Mouse (Mus musculus) spleen, postnatal 10 days (tissue): ENCODE results near the gene Ghitm.

Source experiments
- DNase-seq, 2 experiments: peaks; one replicate each; pipeline ENCODE4 v3.0.0; 2021 to 2022; ENCODE audit warnings: low spot score in 2 of 2

Ghitm gene

DNA sequence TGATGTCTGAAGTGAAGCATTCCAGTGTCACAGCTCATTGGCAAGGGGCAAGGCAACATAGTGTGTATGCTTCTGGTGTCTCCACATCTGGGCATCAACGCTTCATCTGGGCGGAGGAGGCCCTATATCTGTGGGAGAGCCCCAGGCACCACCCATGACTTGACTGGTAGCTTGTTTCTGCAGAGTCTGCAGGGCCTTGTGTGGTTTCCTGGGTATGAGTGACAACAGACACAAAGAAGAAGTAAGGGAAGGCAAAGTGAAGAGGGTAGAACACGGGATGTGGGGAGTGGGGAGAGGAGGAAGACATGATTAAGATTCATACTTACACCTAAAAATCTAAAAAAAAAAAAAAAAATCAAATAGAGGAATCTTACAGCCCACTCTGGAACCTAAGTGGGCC, 32.6 kb downstream of the Ghitm start:
- DNase-seq = no peak

DNA sequence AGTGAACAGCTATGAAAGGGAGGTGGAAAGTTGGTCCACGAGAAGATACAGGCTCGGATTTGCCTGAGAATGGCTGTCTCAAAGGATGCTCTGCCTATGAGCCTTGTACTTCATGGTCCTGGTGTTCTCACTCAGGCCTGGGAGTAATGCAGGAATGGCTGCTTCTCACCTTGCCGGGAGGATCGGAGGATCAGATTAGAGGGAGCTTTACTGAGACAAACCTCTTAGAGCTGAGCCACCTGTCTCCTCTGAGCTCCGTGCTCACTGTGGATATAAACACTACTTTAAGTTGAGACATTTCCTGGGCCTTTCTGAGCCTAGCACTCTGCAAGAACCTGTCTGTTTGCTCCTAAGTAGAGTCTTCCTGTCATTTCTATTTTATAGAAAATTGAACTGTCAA, 33.5 kb downstream of the Ghitm start:
- DNase-seq = no peak

DNA sequence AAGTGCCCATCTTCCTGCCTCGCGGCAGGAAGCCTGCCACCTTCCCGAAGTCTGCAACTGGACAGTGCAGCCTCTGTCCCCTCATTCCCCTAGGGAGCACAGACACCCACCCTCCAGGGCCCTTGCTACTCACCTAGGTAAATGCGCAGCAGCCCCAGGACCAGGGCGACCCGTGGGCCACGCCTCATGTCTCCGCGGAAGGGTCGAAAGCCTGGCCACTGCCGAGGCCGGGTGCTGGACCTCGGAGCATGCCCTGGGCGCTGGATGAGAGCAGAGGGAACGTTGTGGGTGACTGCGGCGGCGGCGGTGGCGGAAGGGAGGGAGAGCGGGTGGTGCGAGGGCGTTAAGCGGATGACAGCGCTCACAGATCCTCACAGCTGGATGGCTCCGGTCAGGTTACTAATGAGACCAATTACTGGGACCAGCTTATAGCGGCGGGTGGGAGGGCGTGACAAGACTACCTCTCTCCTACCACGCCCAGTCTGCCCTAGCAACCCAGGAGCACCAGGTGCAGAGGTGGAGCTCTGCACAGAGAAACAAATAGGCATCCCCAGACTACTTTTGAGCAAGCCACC, 37.0 kb downstream of the Ghitm start, which contains the start of gene Cdhr1:
TSS of gene Cdhr1 (minus strand) at position 392 of the 575 bp plus-strand sequence.
- no peak for DNase-seq

DNA sequence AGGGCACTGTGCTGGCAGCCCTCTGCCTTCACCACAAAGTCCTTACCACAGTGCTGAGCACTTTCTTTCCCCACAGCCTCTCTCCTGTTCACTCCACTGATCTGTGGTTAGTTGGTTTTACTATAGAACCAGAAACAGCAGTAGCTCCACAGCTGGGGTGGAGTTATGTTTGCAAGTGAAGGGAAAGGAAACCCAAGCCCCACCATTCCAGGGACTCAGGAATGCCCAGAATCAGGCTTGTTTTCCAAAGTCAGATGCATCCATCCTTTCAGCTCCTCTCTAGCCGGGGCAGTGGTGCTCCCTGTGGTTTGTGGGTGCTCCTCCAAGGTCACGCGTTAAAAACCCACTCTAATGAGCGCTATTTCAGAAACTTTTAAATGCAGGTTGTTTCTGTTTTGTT, 39.5 kb downstream of the Ghitm start:
- no peak for DNase-seq

DNA sequence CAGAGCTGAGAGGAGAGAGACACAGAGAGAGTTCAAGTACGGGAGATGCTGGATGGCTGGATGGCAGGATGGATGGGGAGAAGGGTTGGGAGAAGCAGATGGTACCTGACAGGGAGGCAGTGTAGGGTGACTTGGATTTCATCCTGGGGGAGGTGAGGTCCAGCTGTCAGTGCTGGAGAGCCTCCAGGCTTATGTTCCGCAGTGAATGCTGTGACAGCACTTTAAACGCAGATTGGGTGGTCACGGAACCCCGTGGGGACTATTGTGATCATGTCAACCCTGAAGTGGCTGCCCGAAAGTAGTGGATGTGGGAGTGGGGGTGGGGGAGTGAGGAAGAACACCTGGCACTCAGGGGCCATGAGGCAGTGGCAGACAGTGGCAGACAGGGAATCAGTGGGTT, 40.6 kb downstream of the Ghitm start:
- no peak for DNase-seq

DNA sequence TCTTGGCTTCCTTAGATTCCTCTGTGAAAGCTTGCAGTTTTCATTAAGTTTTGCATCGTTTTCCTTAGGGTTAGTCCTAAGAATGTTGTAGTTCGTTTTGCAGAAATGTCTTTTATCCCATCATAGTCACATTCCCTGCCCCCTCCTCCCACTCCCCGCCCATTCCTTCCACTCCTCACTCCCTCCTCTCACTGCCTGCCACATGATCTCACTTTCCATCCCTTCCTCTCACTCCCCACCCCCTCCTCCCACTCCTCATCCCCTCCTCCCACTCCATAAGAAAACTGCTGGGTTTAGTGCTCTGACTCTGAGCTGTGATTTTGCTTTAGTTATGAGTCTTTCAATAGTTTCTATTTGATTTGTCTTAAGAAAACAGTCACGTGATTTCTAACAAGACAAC, 51.3 kb downstream of the Ghitm start:
- no peak for DNase-seq

DNA sequence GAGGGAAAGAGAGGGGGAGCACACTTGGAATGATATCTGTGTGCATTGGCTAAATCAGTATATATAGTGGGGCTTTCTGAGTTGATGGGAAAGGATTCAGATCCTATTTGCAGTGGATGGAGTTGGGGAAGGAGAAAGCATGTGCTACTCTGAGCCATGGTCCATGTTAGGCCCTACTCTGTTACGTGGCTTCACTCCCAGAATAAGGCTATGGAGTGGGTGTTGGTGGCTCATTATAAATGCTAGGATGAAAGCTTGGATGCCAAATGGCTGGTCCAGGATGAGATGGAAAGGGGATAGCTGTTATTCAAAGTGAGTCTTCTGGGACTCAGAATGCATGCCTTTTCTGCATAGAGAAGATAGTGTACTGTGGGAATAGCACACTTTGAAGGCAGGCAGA, 54.3 kb downstream of the Ghitm start:
- no peak for DNase-seq
